Mouse (Mus musculus) urinary bladder, adult 2 months (tissue): ENCODE measurements around the gene Olfr392. TPM values are rescaled to one million over a fixed set of nuclear protein-coding genes. Genes with fewer than 3 reads are reported as not detected.

ENCODE experiments used
- DNase-seq: peaks from one replicate; pipeline ENCODE4 v3.0.0; 2022; ENCODE audit warnings: low spot score
- polyA plus RNA-seq: library from polyadenylated mRNA; depleted of rRNA; stranded (reverse); fragments of >200 nt; gene quantifications from 2 replicates; pipeline ENCODE4 v1.2.3, GENCODE M21; 2012; rRNA removed

Olfr392 gene
- polyA plus RNA-seq: not detected in 2 replicates

- DNase-seq: no peak
These were observed at the start of gene Olfr392 for GRCm38 (mm10) chr11:73816949-73817348. Gene Olfr392 (minus strand): TSS chr11:73817049.

- DNase-seq: no peak
These were observed 34.5 kb upstream of the Olfr392 start, which contains the start of gene Olfr393 for GRCm38 (mm10) chr11:73851354-73851753. Gene Olfr393 (minus strand): TSS chr11:73851454.

GRCm38 (mm10) chr11:73802952-73803351 is 13.9 kb downstream of the Olfr392 start, which contains the start of gene Olfr391-ps:
Gene Olfr391-ps (minus strand): TSS chr11:73803052.
- no peak for DNase-seq

GRCm38 (mm10) chr11:73782664-73783063 is 34.2 kb downstream of the Olfr392 start, which contains the start of gene Olfr390:
Gene Olfr390 (plus strand): TSS chr11:73782964.
- DNase-seq: no peak

GRCm38 (mm10) chr11:73780613-73781012 is 36.2 kb downstream of the Olfr392 start, which contains the start of gene Olfr389:
Gene Olfr389 (minus strand): TSS chr11:73780713.
- DNase-seq: no peak

Other genes starting within 250 kb of the Olfr392 start
- not detected in 2 replicates for gene Olfr385, start 224.0 kb downstream of the Olfr392 start, polyA plus RNA-seq
- not detected in 2 replicates for gene Olfr384, start 218.5 kb downstream of the Olfr392 start, polyA plus RNA-seq
- not detected in 2 replicates for gene Zfp735, start 128.3 kb downstream of the Olfr392 start, polyA plus RNA-seq
- not detected in 2 replicates for gene Olfr389, start 36.3 kb downstream of the Olfr392 start, polyA plus RNA-seq
- not detected in 2 replicates for gene Olfr390, start 34.1 kb downstream of the Olfr392 start, polyA plus RNA-seq
- gene Olfr391-ps, start 14.0 kb downstream of the Olfr392 start, polyA plus RNA-seq: not detected in 2 replicates
- gene Olfr393, start 34.4 kb upstream of the Olfr392 start, polyA plus RNA-seq: not detected in 2 replicates
- not detected in 2 replicates for gene Olfr394, start 73.7 kb upstream of the Olfr392 start, polyA plus RNA-seq
- not detected in 2 replicates for gene Olfr395, start 92.2 kb upstream of the Olfr392 start, polyA plus RNA-seq
- gene Olfr23, start 119.6 kb upstream of the Olfr392 start, polyA plus RNA-seq: not detected in 2 replicates
- gene Olfr397, start 143.8 kb upstream of the Olfr392 start, polyA plus RNA-seq: not detected in 2 replicates
- gene Olfr398, start 173.4 kb upstream of the Olfr392 start, polyA plus RNA-seq: not detected in 2 replicates
- not detected in 2 replicates for gene Olfr139, start 239.5 kb upstream of the Olfr392 start, polyA plus RNA-seq
- not detected in 2 replicates for gene Olfr399, start 239.6 kb upstream of the Olfr392 start, polyA plus RNA-seq